Mouse (Mus musculus): ENCODE results near the gene Slc6a17. TPM values are rescaled to one million over a fixed set of nuclear protein-coding genes. Genes with fewer than 3 reads are reported as not detected.

Gene Slc6a17
- polyA plus RNA-seq, 1 experiment from 2014 or later: 19.1 TPM

- H3K4me1 ChIP-seq (ENCODE audit: control insufficient read depth, insufficient read depth, low read depth, low read length): peaks cover 18% of the 10 kb centered on the region
- no peak for ATAC-seq
- WGBS: 36% methylated on average over 4 of the region's 4 CpGs
- no peaks in the 10 kb centered on the region for H3K27me3 ChIP-seq (replicated peaks; ENCODE audit: control insufficient read depth, insufficient read depth, low read length)
- H3K4me3 ChIP-seq (ENCODE audit: low read length): no peak overlapping the region
- no peak overlapping the region for H3K9ac ChIP-seq (ENCODE audit: low read depth, low read length)
- H3K36me3 ChIP-seq (ENCODE audit: control insufficient read depth, insufficient read depth, low read length): no peaks in the 10 kb centered on the region
- no peak overlapping the region for H3K27ac ChIP-seq (ENCODE audit: low read depth, low read length)
- no peaks in the 10 kb centered on the region for H3K9me3 ChIP-seq (ENCODE audit: control insufficient read depth, low read length)
- H3K4me2 ChIP-seq (ENCODE audit: low read length): no peak overlapping the region
Measured at GRCm38 (mm10) chr3:107533532-107533931, 15.7 kb upstream of the Slc6a17 start.

GRCm38 (mm10) chr3:107530581-107530980, 12.8 kb upstream of the Slc6a17 start:
- no peaks in the 10 kb centered on the region for H3K9me3 ChIP-seq (ENCODE audit: control insufficient read depth, low read length)
- peaks cover 20% of the 10 kb centered on the region for H3K4me1 ChIP-seq (ENCODE audit: control insufficient read depth, insufficient read depth, low read depth, low read length)
- WGBS: 75% methylated on average over 5 of the region's 5 CpGs
- no peak overlapping the region for H3K4me3 ChIP-seq (ENCODE audit: low read length)
- no peak overlapping the region for H3K9ac ChIP-seq (ENCODE audit: low read depth, low read length)
- no peak overlapping the region for H3K4me2 ChIP-seq (ENCODE audit: low read length)
- no peaks in the 10 kb centered on the region for H3K27me3 ChIP-seq (replicated peaks; ENCODE audit: control insufficient read depth, insufficient read depth, low read length)
- ATAC-seq: no peak
- no peaks in the 10 kb centered on the region for H3K36me3 ChIP-seq (ENCODE audit: control insufficient read depth, insufficient read depth, low read length)
- H3K27ac ChIP-seq (ENCODE audit: low read depth, low read length): peak overlapping the region; percentile 14; the same call in 1 of the 2 replicates

- H3K4me1 ChIP-seq (ENCODE audit: control insufficient read depth, insufficient read depth, low read depth, low read length): peaks cover 20% of the 10 kb centered on the region
- no peaks in the 10 kb centered on the region for H3K27me3 ChIP-seq (replicated peaks; ENCODE audit: control insufficient read depth, insufficient read depth, low read length)
- no peak overlapping the region for H3K4me3 ChIP-seq (ENCODE audit: low read length)
- H3K9ac ChIP-seq (ENCODE audit: low read depth, low read length): no peak overlapping the region
- peak overlapping the region; percentile 82 for H3K27ac ChIP-seq (ENCODE audit: low read depth, low read length)
- H3K4me2 ChIP-seq (ENCODE audit: low read length): peak overlapping the region; percentile 45; the same call in 1 of the 2 replicates
- 68% methylated on average over 5 of the region's 5 CpGs for WGBS
- no peaks in the 10 kb centered on the region for H3K36me3 ChIP-seq (ENCODE audit: control insufficient read depth, insufficient read depth, low read length)
- H3K9me3 ChIP-seq (ENCODE audit: control insufficient read depth, low read length): no peaks in the 10 kb centered on the region
- ATAC-seq: no peak; the same call in 1 of the 2 replicates
Measured at GRCm38 (mm10) chr3:107529182-107529581, 11.4 kb upstream of the Slc6a17 start.

GRCm38 (mm10) chr3:107528401-107529118, 10.7 kb upstream of the Slc6a17 start:
- Histone ChIP-seq H3K27ac (ENCODE audit: low read depth, low read length) (peak overlapping the region; percentile 82), H3K4me1 (ENCODE audit: control insufficient read depth, insufficient read depth, low read depth, low read length) (peaks cover 20% of the 10 kb centered on the region), H3K27me3 (replicated peaks; ENCODE audit: control insufficient read depth, insufficient read depth, low read length) (no peaks in the 10 kb centered on the region), H3K9ac (ENCODE audit: low read depth, low read length) (peak overlapping the region; percentile 50; the same call in 1 of the 2 replicates), H3K4me2 (ENCODE audit: low read length) (peak overlapping the region; percentile 45), H3K36me3 (ENCODE audit: control insufficient read depth, insufficient read depth, low read length) (no peaks in the 10 kb centered on the region), H3K4me3 (ENCODE audit: low read length) (no peak overlapping the region), H3K9me3 (ENCODE audit: control insufficient read depth, low read length) (no peaks in the 10 kb centered on the region)
- 7% methylated on average over 9 of the region's 9 CpGs for WGBS
- peak; percentile 93 for ATAC-seq

GRCm38 (mm10) chr3:107524547-107524946, 6.7 kb upstream of the Slc6a17 start:
- no peak for ATAC-seq
- Histone ChIP-seq H3K27me3 (replicated peaks; ENCODE audit: control insufficient read depth, insufficient read depth, low read length) (peaks cover 3% of the 10 kb centered on the region; the same call in 1 of the 2 replicates), H3K4me1 (ENCODE audit: control insufficient read depth, insufficient read depth, low read depth, low read length) (peaks cover 20% of the 10 kb centered on the region), H3K27ac (ENCODE audit: low read depth, low read length) (no peak overlapping the region), H3K36me3 (ENCODE audit: control insufficient read depth, insufficient read depth, low read length) (no peaks in the 10 kb centered on the region), H3K9ac (ENCODE audit: low read depth, low read length) (no peak overlapping the region), H3K4me3 (ENCODE audit: low read length) (no peak overlapping the region), H3K9me3 (ENCODE audit: control insufficient read depth, low read length) (no peaks in the 10 kb centered on the region), H3K4me2 (ENCODE audit: low read length) (no peak overlapping the region)
- WGBS: 31% methylated on average over 6 of the region's 6 CpGs

- Histone ChIP-seq H3K27me3 (replicated peaks; ENCODE audit: control insufficient read depth, insufficient read depth, low read length) (peaks cover 3% of the 10 kb centered on the region; the same call in 1 of the 2 replicates), H3K4me3 (ENCODE audit: low read length) (no peak overlapping the region), H3K36me3 (ENCODE audit: control insufficient read depth, insufficient read depth, low read length) (no peaks in the 10 kb centered on the region), H3K27ac (ENCODE audit: low read depth, low read length) (no peak overlapping the region), H3K9ac (ENCODE audit: low read depth, low read length) (no peak overlapping the region), H3K4me1 (ENCODE audit: control insufficient read depth, insufficient read depth, low read depth, low read length) (peaks cover 9% of the 10 kb centered on the region), H3K4me2 (ENCODE audit: low read length) (no peak overlapping the region), H3K9me3 (ENCODE audit: control insufficient read depth, low read length) (no peaks in the 10 kb centered on the region)
- no peak for ATAC-seq
- 83% methylated on average over 5 of the region's 5 CpGs for WGBS
Measured at GRCm38 (mm10) chr3:107520931-107521330, 3.1 kb upstream of the Slc6a17 start.

- WGBS: 4% methylated on average over 55 of the region's 55 CpGs
- Histone ChIP-seq H3K4me2 (ENCODE audit: low read length) (peak overlapping the region; percentile 80), H3K9ac (ENCODE audit: low read depth, low read length) (peak overlapping the region; percentile 76), H3K27me3 (replicated peaks; ENCODE audit: control insufficient read depth, insufficient read depth, low read length) (peaks cover 3% of the 10 kb centered on the region; the same call in 1 of the 2 replicates), H3K9me3 (ENCODE audit: control insufficient read depth, low read length) (no peaks in the 10 kb centered on the region), H3K27ac (ENCODE audit: low read depth, low read length) (peak overlapping the region; percentile 84), H3K4me1 (ENCODE audit: control insufficient read depth, insufficient read depth, low read depth, low read length) (peaks cover 12% of the 10 kb centered on the region), H3K4me3 (ENCODE audit: low read length) (peak overlapping the region; percentile 67), H3K36me3 (ENCODE audit: control insufficient read depth, insufficient read depth, low read length) (no peaks in the 10 kb centered on the region)
- ATAC-seq: peak; percentile 82
Measured at GRCm38 (mm10) chr3:107516776-107517630, 815 bp downstream of the Slc6a17 start.

- Histone ChIP-seq H3K9ac (ENCODE audit: low read depth, low read length) (no peak overlapping the region), H3K9me3 (ENCODE audit: control insufficient read depth, low read length) (no peaks in the 10 kb centered on the region), H3K4me3 (ENCODE audit: low read length) (peak overlapping the region; percentile 67; the same call in 1 of the 2 replicates), H3K36me3 (ENCODE audit: control insufficient read depth, insufficient read depth, low read length) (no peaks in the 10 kb centered on the region), H3K27me3 (replicated peaks; ENCODE audit: control insufficient read depth, insufficient read depth, low read length) (peaks cover 3% of the 10 kb centered on the region; the same call in 1 of the 2 replicates), H3K27ac (ENCODE audit: low read depth, low read length) (no peak overlapping the region), H3K4me2 (ENCODE audit: low read length) (peak overlapping the region; percentile 80), H3K4me1 (ENCODE audit: control insufficient read depth, insufficient read depth, low read depth, low read length) (peaks cover 12% of the 10 kb centered on the region)
- 80% methylated on average over 4 of the region's 4 CpGs for WGBS
- ATAC-seq: no peak
Measured at GRCm38 (mm10) chr3:107515989-107516388, 1.8 kb downstream of the Slc6a17 start.

GRCm38 (mm10) chr3:107511416-107511815, 6.4 kb downstream of the Slc6a17 start:
- 88% methylated on average over 3 of the region's 3 CpGs for WGBS
- Histone ChIP-seq H3K9me3 (ENCODE audit: control insufficient read depth, low read length) (no peaks in the 10 kb centered on the region), H3K4me2 (ENCODE audit: low read length) (no peak overlapping the region), H3K27ac (ENCODE audit: low read depth, low read length) (no peak overlapping the region), H3K36me3 (ENCODE audit: control insufficient read depth, insufficient read depth, low read length) (no peaks in the 10 kb centered on the region), H3K27me3 (replicated peaks; ENCODE audit: control insufficient read depth, insufficient read depth, low read length) (no peaks in the 10 kb centered on the region), H3K4me3 (ENCODE audit: low read length) (no peak overlapping the region), H3K9ac (ENCODE audit: low read depth, low read length) (no peak overlapping the region), H3K4me1 (ENCODE audit: control insufficient read depth, insufficient read depth, low read depth, low read length) (peaks cover 8% of the 10 kb centered on the region)
- ATAC-seq: no peak

Data from hindbrain, embryonic 16.5 days (tissue).